Mouse (Mus musculus): ENCODE data around the gene Hipk2.

DNA sequence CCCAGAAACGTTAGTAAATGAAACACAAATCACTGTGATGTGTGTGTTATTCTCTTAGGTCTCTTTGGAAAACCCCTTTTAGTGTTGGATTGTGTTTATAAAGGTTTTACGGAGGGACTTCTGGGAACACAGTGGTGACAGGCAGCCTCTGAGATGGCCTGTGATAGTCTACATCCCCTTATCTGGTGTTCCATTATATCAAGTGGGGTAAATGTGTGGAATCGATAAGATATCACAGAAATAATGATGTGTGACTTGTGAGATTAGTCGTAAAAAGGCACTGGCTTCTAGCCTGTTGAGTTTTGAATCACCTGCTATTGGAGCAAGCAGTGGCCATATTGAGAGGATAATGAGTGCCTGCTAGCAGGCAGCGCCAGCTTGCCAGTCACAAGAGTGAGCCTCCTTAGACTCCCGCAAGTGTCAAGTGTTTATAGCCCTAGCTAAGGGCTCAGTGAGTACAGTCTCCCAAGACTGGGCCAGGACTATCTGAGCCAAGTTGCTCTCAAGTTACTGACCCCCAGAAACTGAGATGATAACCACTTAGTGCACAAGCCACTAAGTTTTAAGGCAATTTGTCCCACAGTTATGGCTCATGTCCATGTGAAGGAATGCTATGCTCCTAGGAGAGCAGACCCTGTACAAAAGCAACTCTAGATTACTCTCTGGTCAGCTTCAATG is 113.2 kb downstream of the Hipk2 start:
- TF ChIP-seq POLR2A (IDR thresholded peaks at IDR 0.05; ENCODE audit: extremely low read depth, insufficient read depth, low read length) (no peak), CTCF (IDR thresholded peaks at IDR 0.05; ENCODE audit: extremely low read depth, insufficient read depth, low read length) (no peak)
